Comparison of ENCODE assay signal across 8 mouse cellular contexts in genomic region chr19:46337719-46338330, GRCm38 (mm10). TPM values are rescaled to one million over a fixed set of nuclear protein-coding genes. Genes with fewer than 3 reads are reported as not detected.
DNase-seq lines count a peak whose midpoint lies in the region; ATAC-seq and TF ChIP-seq lines count a peak whose summit lies in the region.

No protein-coding gene starts in this region.

- H3K9ac ChIP-seq in heart, embryonic 16.5 days (ENCODE audit: low read length) = peak overlapping the region; percentile 89
- H3K9ac ChIP-seq in midbrain, embryonic 11.5 days (ENCODE audit: low read length) = peak overlapping the region; percentile 88

- peak overlapping the region; percentile 44; the same call in 1 of the 2 replicates for H3K27ac ChIP-seq in heart, embryonic 16.5 days (ENCODE audit: low read length)
- peak overlapping the region; percentile 95 for H3K27ac ChIP-seq in hindbrain, embryonic 10.5 days
- peak overlapping the region; percentile 57 for H3K27ac ChIP-seq in midbrain, embryonic 11.5 days (ENCODE audit: low read depth, low read length)

- H3K27me3 ChIP-seq in heart, embryonic 16.5 days (ENCODE audit: control insufficient read depth, insufficient read depth, low read length) = no peaks in the 10 kb centered on the region
- H3K27me3 ChIP-seq in G1E (ENCODE audit: insufficient read depth, low read length) = no peaks in the 10 kb centered on the region
- H3K27me3 ChIP-seq in hindbrain, embryonic 10.5 days (ENCODE audit: insufficient read depth, poor library complexity, severe bottlenecking) = peaks cover 13% of the 10 kb centered on the region; the same call in 1 of the 2 replicates
- H3K27me3 ChIP-seq in midbrain, embryonic 11.5 days (ENCODE audit: control insufficient read depth, insufficient read depth, low read length) = no peaks in the 10 kb centered on the region

- H3K9me3 ChIP-seq in heart, embryonic 16.5 days (replicated peaks; ENCODE audit: control insufficient read depth, low read length) = no peaks in the 10 kb centered on the region
- no peaks in the 10 kb centered on the region for H3K9me3 ChIP-seq in G1E (replicated peaks)
- H3K9me3 ChIP-seq in hindbrain, embryonic 10.5 days = no peaks in the 10 kb centered on the region
- H3K9me3 ChIP-seq in midbrain, embryonic 11.5 days (ENCODE audit: control insufficient read depth, low read length) = no peaks in the 10 kb centered on the region

- peak overlapping the region; percentile 84 for H3K4me2 ChIP-seq in heart, embryonic 16.5 days (ENCODE audit: low read depth, low read length)
- peak overlapping the region; percentile 81 for H3K4me2 ChIP-seq in midbrain, embryonic 11.5 days

- 36% methylated on average over 15 of the region's 15 CpGs for WGBS in heart, embryonic 16.5 days
- whole genome bisulfite sequencing in hindbrain, embryonic 10.5 days = 35% methylated on average over 15 of the region's 15 CpGs
- WGBS in midbrain, embryonic 11.5 days = 34% methylated on average over 15 of the region's 15 CpGs

- no peak for ATAC-seq in heart, embryonic 16.5 days (replicated peaks; ENCODE audit: extremely low read depth, insufficient read depth, low FRiP score)
- no peak for ATAC-seq in G1E (ENCODE audit: extremely low read depth, insufficient number of reproducible peaks, low FRiP score, poor library complexity, severe bottlenecking)
- ATAC-seq in midbrain, embryonic 11.5 days (ENCODE audit: low FRiP score) = no peak

- peak overlapping the region; percentile 80 for H3K4me3 ChIP-seq in heart, embryonic 16.5 days (ENCODE audit: low read length)
- peak overlapping the region; percentile 76 for H3K4me3 ChIP-seq in G1E (ENCODE audit: low read depth, low read length)
- peak overlapping the region; percentile 75 for H3K4me3 ChIP-seq in hindbrain, embryonic 10.5 days
- peak overlapping the region; percentile 73 for H3K4me3 ChIP-seq in midbrain, embryonic 11.5 days (ENCODE audit: low read depth, low read length)

- TF ChIP-seq CTCF in G1E (IDR thresholded peaks at IDR 0.05; ENCODE audit: low read depth, low read length) = no peak

- peaks cover 6% of the 10 kb centered on the region for H3K4me1 ChIP-seq in heart, embryonic 16.5 days (ENCODE audit: control insufficient read depth, insufficient read depth, low read length)
- peaks cover 50% of the 10 kb centered on the region for H3K4me1 ChIP-seq in G1E (ENCODE audit: insufficient read depth, low read depth, low read length)
- peaks cover 48% of the 10 kb centered on the region for H3K4me1 ChIP-seq in hindbrain, embryonic 10.5 days (replicated peaks)
- peaks cover 9% of the 10 kb centered on the region for H3K4me1 ChIP-seq in midbrain, embryonic 11.5 days (ENCODE audit: control insufficient read depth, insufficient read depth, low read length)

- DNase-seq in heart, adult 9 months (ENCODE audit: low spot score in 2 of 2) = no peak
- no peak for DNase-seq in G1E (ENCODE audit: low spot score)
- no peak for DNase-seq in hindbrain, embryonic 10.5 days (ENCODE audit: low spot score)
- DNase-seq in midbrain, embryonic 11.5 days (ENCODE audit: low spot score, missing footprints) = no peak
- no peak for DNase-seq in right cerebral cortex, postnatal 25 days
- DNase-seq in thymus, adult 18-20 months = no peak
- no peak for DNase-seq in ovary, postnatal 10 days (ENCODE audit: low spot score)

- H3K36me3 ChIP-seq in heart, embryonic 16.5 days (ENCODE audit: control insufficient read depth, insufficient read depth) = no peaks in the 10 kb centered on the region
- peaks cover 34% of the 10 kb centered on the region for H3K36me3 ChIP-seq in G1E (replicated peaks)
- peaks cover 8% of the 10 kb centered on the region; the same call in 1 of the 2 replicates for H3K36me3 ChIP-seq in hindbrain, embryonic 10.5 days
- H3K36me3 ChIP-seq in midbrain, embryonic 11.5 days (ENCODE audit: control insufficient read depth, insufficient read depth, low read length) = no peaks in the 10 kb centered on the region

RNA-seq across cellular contexts. Expression of gene Cuedc2, which starts 0.7 kb away (rescaled TPM):
- polyA plus RNA-seq in heart, embryonic 16.5 days (2015; fragmentation: Nextera tagmentation; extraction: Ambion mirVana) = 142 and 150 TPM in 2 replicates
- 39.2 and 73.6 TPM in 2 replicates for total RNA-seq in G1E (2014; fragmentation: Nextera tagmentation)
- 142 and 148 TPM in 2 replicates for total RNA-seq in G1E (2017)
- 124 and 147 TPM in 2 replicates for polyA plus RNA-seq in G1E (2012)
- polyA plus RNA-seq in hindbrain, embryonic 10.5 days (2016; fragmentation: Nextera tagmentation; extraction: Ambion mirVana) = 260 and 279 TPM in 2 replicates
- polyA plus RNA-seq in midbrain, embryonic 11.5 days (2014; fragmentation: Nextera tagmentation; extraction: Ambion mirVana) = 215 and 221 TPM in 2 replicates

RNA-seq across cellular contexts. Expression of gene Mfsd13a, which starts 3.1 kb away (rescaled TPM):
- 6.0 TPM in 2 replicates for polyA plus RNA-seq in heart, embryonic 16.5 days (2015; fragmentation: Nextera tagmentation; extraction: Ambion mirVana)
- total RNA-seq in G1E (2014; fragmentation: Nextera tagmentation) = not detected in 2 replicates
- not detected in 2 replicates for total RNA-seq in G1E (2017)
- polyA plus RNA-seq in G1E (2012) = 0.08 and 0.20 TPM in 2 replicates
- 10.0 and 11.9 TPM in 2 replicates for polyA plus RNA-seq in hindbrain, embryonic 10.5 days (2016; fragmentation: Nextera tagmentation; extraction: Ambion mirVana)
- 4.3 and 5.5 TPM in 2 replicates for polyA plus RNA-seq in midbrain, embryonic 11.5 days (2014; fragmentation: Nextera tagmentation; extraction: Ambion mirVana)

RNA-seq across cellular contexts. Expression of gene Fbxl15, which starts 9.8 kb away (rescaled TPM):
- 11.0 and 12.8 TPM in 2 replicates for polyA plus RNA-seq in heart, embryonic 16.5 days (2015; fragmentation: Nextera tagmentation; extraction: Ambion mirVana)
- 2.0 and 2.2 TPM in 2 replicates for total RNA-seq in G1E (2014; fragmentation: Nextera tagmentation)
- 2.5 and 3.8 TPM in 2 replicates for total RNA-seq in G1E (2017)
- 15.2 and 16.5 TPM in 2 replicates for polyA plus RNA-seq in G1E (2012)
- polyA plus RNA-seq in hindbrain, embryonic 10.5 days (2016; fragmentation: Nextera tagmentation; extraction: Ambion mirVana) = 23.2 and 28.2 TPM in 2 replicates
- polyA plus RNA-seq in midbrain, embryonic 11.5 days (2014; fragmentation: Nextera tagmentation; extraction: Ambion mirVana) = 20.0 and 25.5 TPM in 2 replicates

RNA-seq across cellular contexts. Expression of gene Psd, which starts 10.9 kb away (rescaled TPM):
- polyA plus RNA-seq in heart, embryonic 16.5 days (2015; fragmentation: Nextera tagmentation; extraction: Ambion mirVana) = 4.1 and 5.1 TPM in 2 replicates
- total RNA-seq in G1E (2014; fragmentation: Nextera tagmentation) (1.6 TPM in 1 of 2 replicates, not detected in the other), G1E (2017) (0.23 and 1.1 TPM in 2 replicates)
- 0.41 and 0.74 TPM in 2 replicates for polyA plus RNA-seq in G1E (2012)
- 4.5 and 9.7 TPM in 2 replicates for polyA plus RNA-seq in hindbrain, embryonic 10.5 days (2016; fragmentation: Nextera tagmentation; extraction: Ambion mirVana)
- 10.7 and 11.0 TPM in 2 replicates for polyA plus RNA-seq in midbrain, embryonic 11.5 days (2014; fragmentation: Nextera tagmentation; extraction: Ambion mirVana)

RNA-seq across cellular contexts. Expression of gene 2310034G01Rik, which starts 12.3 kb away (rescaled TPM):
- 1.1 and 1.2 TPM in 2 replicates for polyA plus RNA-seq in heart, embryonic 16.5 days (2015; fragmentation: Nextera tagmentation; extraction: Ambion mirVana)
- not detected in 2 replicates for total RNA-seq in G1E (2014; fragmentation: Nextera tagmentation)
- total RNA-seq in G1E (2017) = not detected in 2 replicates
- polyA plus RNA-seq in G1E (2012) = not detected in 2 replicates
- 1.1 and 1.4 TPM in 2 replicates for polyA plus RNA-seq in hindbrain, embryonic 10.5 days (2016; fragmentation: Nextera tagmentation; extraction: Ambion mirVana)
- 1.2 and 1.6 TPM in 2 replicates for polyA plus RNA-seq in midbrain, embryonic 11.5 days (2014; fragmentation: Nextera tagmentation; extraction: Ambion mirVana)

Comparison
In these comparisons a context has a peak if more than half of its experiments do, and no peak if none do; other contexts are left out.
1. H3K27ac ChIP-seq: peak in every context shown above with its lines; median percentile 95 in hindbrain, embryonic 10.5 days; 57 in midbrain, embryonic 11.5 days; 44 in heart, embryonic 16.5 days.